Mouse (Mus musculus) spleen, adult 10 weeks (tissue): ENCODE results near the gene Ddost. TPM values are rescaled to one million over a fixed set of nuclear protein-coding genes. Genes with fewer than 3 reads are reported as not detected.

Source experiments
- polyA plus RNA-seq: library from polyadenylated mRNA; stranded (reverse); fragments of 350-450 nt; fragmentation: Illumina TruSeq; extraction: RNeasy Lipid Tissue Mini Kit (QIAGEN cat#74804); gene quantifications from one replicate; pipeline ENCODE4 v1.2.3, GENCODE M21; 2015; ENCODE audit warnings: low replicate concordance; ENCODE audit not compliant: insufficient read depth

Ddost gene
- 67.4 TPM for polyA plus RNA-seq

GRCm38 (mm10) chr4:138304340-138305104 lies at the start of gene Ddost:
TSS of gene Ddost (plus strand) at chr4:138304730.

GRCm38 (mm10) chr4:138326077-138326695 lies 21.7 kb downstream of the Ddost start, which contains the start of gene Pink1:
TSS of gene Pink1 (minus strand) at chr4:138326307.

Other genes with a start within 250 kb of the Ddost start
- gene Hp1bp3, start 88.4 kb upstream of the Ddost start, polyA plus RNA-seq, result 209 TPM
- 0.51 TPM for gene Sh2d5, start 54.3 kb upstream of the Ddost start, polyA plus RNA-seq
- gene Kif17, start 54.3 kb upstream of the Ddost start, polyA plus RNA-seq, result 0.21 TPM
- 46.5 TPM for gene Pink1, start 21.6 kb downstream of the Ddost start, polyA plus RNA-seq
- gene Cda, start 63.3 kb downstream of the Ddost start, polyA plus RNA-seq, result not detected
- not detected for gene Fam43b, start 91.8 kb downstream of the Ddost start, polyA plus RNA-seq
- gene Mul1, start 129.9 kb downstream of the Ddost start, polyA plus RNA-seq, result 11.3 TPM
- 11.5 TPM for gene Camk2n1, start 149.6 kb downstream of the Ddost start, polyA plus RNA-seq